Mouse (Mus musculus): ENCODE results near the gene Slc22a18.

DNA sequence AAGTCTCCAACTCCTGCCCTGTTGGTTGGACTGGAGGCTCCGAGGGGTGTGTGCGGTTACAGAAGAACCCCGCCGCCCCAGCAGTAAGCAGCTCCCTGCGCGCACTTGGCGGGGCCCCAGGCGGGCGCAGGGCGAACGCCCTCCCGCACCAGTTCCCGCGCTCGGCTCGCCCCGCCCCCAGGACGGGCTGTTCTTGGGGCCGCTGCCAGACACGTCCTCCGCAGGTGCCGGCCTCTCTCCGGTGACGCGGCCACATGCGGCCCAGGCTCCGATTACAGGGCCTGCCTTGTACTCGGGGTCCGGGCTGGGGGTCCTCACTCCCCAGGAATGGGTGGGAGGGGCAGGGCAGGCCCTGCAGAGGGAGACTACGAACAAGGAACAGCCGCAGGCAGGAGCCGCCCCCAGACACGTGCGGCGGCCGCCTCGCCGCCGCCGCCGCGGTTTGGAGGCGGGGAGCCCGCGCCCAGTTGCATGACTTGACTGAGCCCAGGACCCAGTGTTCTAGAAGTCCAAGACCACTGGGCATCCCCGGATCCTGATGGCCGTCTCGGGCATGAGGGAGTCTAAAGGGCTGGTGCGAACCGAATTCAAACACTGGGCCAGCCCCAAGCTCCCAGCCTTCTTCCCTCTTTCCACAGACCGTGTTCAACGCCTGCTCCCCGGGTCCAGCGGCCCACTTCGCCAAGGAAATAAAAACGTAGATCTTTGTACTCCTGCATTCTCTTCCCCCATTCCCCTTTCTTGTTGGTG lies 8.6 kb upstream of the Slc22a18 start:
- no peak for TF ChIP-seq RCOR1 (IDR thresholded peaks at IDR 0.05; ENCODE audit: low read depth, low read length)
- TF ChIP-seq CTCF (IDR thresholded peaks at IDR 0.05 in 2 of 3, conservative IDR thresholded peaks at IDR 0.05 in 1 of 3; ENCODE audit: control insufficient read depth in 1 of 3, insufficient read depth in 1 of 3, low read depth in 2 of 3, low read length in 3 of 3, poor library complexity in 1 of 3, severe bottlenecking in 1 of 3) = no peak
- TF ChIP-seq ETS1 (IDR thresholded peaks at IDR 0.05; ENCODE audit: low read depth, low read length) = peak; percentile 5; the same call in 1 of the 2 replicates
- peak; percentile 60 to 73; a peak in 2 of 4 replicates for TF ChIP-seq POLR2A (IDR thresholded peaks at IDR 0.05; ENCODE audit: control insufficient read depth in 1 of 2, insufficient read depth in 1 of 2, low read depth in 1 of 2, low read length in 2 of 2, poor library complexity in 1 of 2)
- no peak for TF ChIP-seq TCF12 (IDR thresholded peaks at IDR 0.05; ENCODE audit: low read depth, low read length)
- peak; percentile 92; the same call in 1 of the 2 replicates for TF ChIP-seq MXI1 (IDR thresholded peaks at IDR 0.05; ENCODE audit: low read depth, low read length)
- no peak for TF ChIP-seq ZC3H11A (IDR thresholded peaks at IDR 0.05; ENCODE audit: low read depth, low read length)
- no peak for TF ChIP-seq GABPA (IDR thresholded peaks at IDR 0.05; ENCODE audit: low read depth, low read length)
